Mouse (Mus musculus) lung, adult 2 months (tissue): ENCODE results near the gene Klf2.

ENCODE experiments used
- CTCF ChIP-seq: fragments of 200-500 bp; IDR thresholded peaks from 2 replicates; pipeline ENCODE4 v1.5.1; 2011; ENCODE audit warnings: mild to moderate bottlenecking, low read length, control low read depth; ENCODE audit not compliant: insufficient read depth
- POLR2A ChIP-seq: fragments of 200-500 bp; IDR thresholded peaks from 2 replicates; pipeline ENCODE4 v1.6.1; 2011; ENCODE audit warnings: low read depth, mild to moderate bottlenecking, control low read depth, low read length, borderline replicate concordance; ENCODE audit errors: extremely low read depth

- TF ChIP-seq CTCF (no peak), POLR2A (no peak)
Observed at GRCm38 (mm10) chr8:72273111-72273770, 45.6 kb upstream of the Klf2 start.
